Mouse (Mus musculus): ENCODE data around the gene Neu1. TPM values are rescaled to one million over a fixed set of nuclear protein-coding genes. Genes with fewer than 3 reads are reported as not detected.
A peak's percentile ranks its signal among the peaks of the same experiment; 100 is the strongest.

Neu1 gene
- total RNA-seq, 1 experiment from 2014 or later: 66.9 TPM

- no peak for ATAC-seq (ENCODE audit: extremely low read depth, insufficient number of reproducible peaks, low FRiP score, poor library complexity, severe bottlenecking)
Observed at GRCm38 (mm10) chr17:34982328-34982727, 51.3 kb downstream of the Neu1 start.

GRCm38 (mm10) chr17:34984218-34984617, 53.2 kb downstream of the Neu1 start:
- ATAC-seq (ENCODE audit: extremely low read depth, insufficient number of reproducible peaks, low FRiP score, poor library complexity, severe bottlenecking): peak; percentile 61

Other genes starting within 250 kb of the Neu1 start
- gene C4b, start 187.4 kb upstream of the Neu1 start, total RNA-seq (2017): 0.12 and 0.23 TPM in 2 replicates
- not detected in 2 replicates for gene Cyp21a1, start 126.7 kb upstream of the Neu1 start, total RNA-seq (2017)
- gene Stk19, start 94.3 kb upstream of the Neu1 start, total RNA-seq (2017): 23.5 and 39.9 TPM in 2 replicates
- gene Dxo, start 94.2 kb upstream of the Neu1 start, total RNA-seq (2017): 36.1 and 45.8 TPM in 2 replicates
- gene Skiv2l, start 81.0 kb upstream of the Neu1 start, total RNA-seq (2017): 79.7 and 92.2 TPM in 2 replicates
- 22.6 and 36.0 TPM in 2 replicates for gene Nelfe, start 80.9 kb upstream of the Neu1 start, total RNA-seq (2017)
- gene Cfb, start 68.7 kb upstream of the Neu1 start, total RNA-seq (2017): 0.58 and 0.98 TPM in 2 replicates
- gene Zbtb12, start 51.8 kb upstream of the Neu1 start, total RNA-seq (2017): 2.8 and 3.8 TPM in 2 replicates
- not detected in 2 replicates for gene Gm20547, start 49.2 kb upstream of the Neu1 start, total RNA-seq (2017)
- not detected in 2 replicates for gene C2, start 33.0 kb upstream of the Neu1 start, total RNA-seq (2017)
- gene Ehmt2, start 32.8 kb upstream of the Neu1 start, total RNA-seq (2017): 87.4 and 99.7 TPM in 2 replicates
- gene Slc44a4, start 16.8 kb upstream of the Neu1 start, total RNA-seq (2017): 0.98 and 1.4 TPM in 2 replicates
- gene Hspa1b, start 28.0 kb downstream of the Neu1 start, total RNA-seq (2017): 5.9 and 8.0 TPM in 2 replicates
- gene Gm20481, start 38.7 kb downstream of the Neu1 start, total RNA-seq (2017): not detected in 2 replicates
- 5.6 and 6.4 TPM in 2 replicates for gene Hspa1a, start 40.9 kb downstream of the Neu1 start, total RNA-seq (2017)
- not detected in 2 replicates for gene Hspa1l, start 41.5 kb downstream of the Neu1 start, total RNA-seq (2017)
- 10.1 and 11.4 TPM in 2 replicates for gene Lsm2, start 50.6 kb downstream of the Neu1 start, total RNA-seq (2017)
- gene Vars, start 69.7 kb downstream of the Neu1 start, total RNA-seq (2017): 243 and 266 TPM in 2 replicates
- gene Vwa7, start 85.3 kb downstream of the Neu1 start, total RNA-seq (2017): 0.61 and 1.2 TPM in 2 replicates
- 2.0 and 2.6 TPM in 2 replicates for gene Sapcd1, start 96.8 kb downstream of the Neu1 start, total RNA-seq (2017)
- 4.7 and 7.0 TPM in 2 replicates for gene Msh5, start 115.5 kb downstream of the Neu1 start, total RNA-seq (2017)
- gene Clic1, start 118.7 kb downstream of the Neu1 start, total RNA-seq (2017): 394 and 439 TPM in 2 replicates
- 4.5 and 8.1 TPM in 2 replicates for gene Ddah2, start 127.8 kb downstream of the Neu1 start, total RNA-seq (2017)
- 0.49 TPM in 1 of 2 replicates, not detected in the other for gene Ly6g6c, start 134.1 kb downstream of the Neu1 start, total RNA-seq (2017)
- gene Mpig6b, start 134.9 kb downstream of the Neu1 start, total RNA-seq (2017): 1.5 and 2.1 TPM in 2 replicates
- not detected in 2 replicates for gene Ly6g6e, start 145.6 kb downstream of the Neu1 start, total RNA-seq (2017)
- not detected in 2 replicates for gene Ly6g6d, start 146.8 kb downstream of the Neu1 start, total RNA-seq (2017)
- gene Ly6g6f, start 154.4 kb downstream of the Neu1 start, total RNA-seq (2017): 0.49 TPM in 1 of 2 replicates, not detected in the other
- gene Abhd16a, start 158.0 kb downstream of the Neu1 start, total RNA-seq (2017): 33.2 and 43.8 TPM in 2 replicates
- gene Ly6g5c, start 177.0 kb downstream of the Neu1 start, total RNA-seq (2017): not detected in 2 replicates
- gene Ly6g5b, start 184.2 kb downstream of the Neu1 start, total RNA-seq (2017): 0.58 and 1.5 TPM in 2 replicates
- 73.7 and 74.5 TPM in 2 replicates for gene Gpank1, start 190.2 kb downstream of the Neu1 start, total RNA-seq (2017)
- 214 and 240 TPM in 2 replicates for gene Csnk2b, start 190.8 kb downstream of the Neu1 start, total RNA-seq (2017)
- gene D17H6S53E, start 195.1 kb downstream of the Neu1 start, total RNA-seq (2017): 36.5 and 48.5 TPM in 2 replicates
- 0.58 TPM in 1 of 2 replicates, not detected in the other for gene Apom, start 200.8 kb downstream of the Neu1 start, total RNA-seq (2017)
- gene Bag6, start 203.9 kb downstream of the Neu1 start, total RNA-seq (2017): 159 and 160 TPM in 2 replicates
- gene Prrc2a, start 233.6 kb downstream of the Neu1 start, total RNA-seq (2017): 73.3 and 76.1 TPM in 2 replicates
- 5.3 and 8.0 TPM in 2 replicates for gene Aif1, start 244.8 kb downstream of the Neu1 start, total RNA-seq (2017)